Mouse (Mus musculus) neutrophil, adult 5-6 weeks (primary cell): Measurements from ENCODE around the gene Scrn3. TPM values are rescaled to one million over a fixed set of nuclear protein-coding genes. Genes with fewer than 3 reads are reported as not detected.

Source experiments
- ATAC-seq: fragments of 151-379, 151-347 bp; 2 replicates; pipeline ENCODE4 v1.8.0; 2017; ENCODE audit warnings: mild to moderate bottlenecking, moderate TSS enrichment; ENCODE audit not compliant: insufficient number of reproducible peaks, poor library complexity, low FRiP score, severe bottlenecking; ENCODE audit errors: extremely low read depth
- total RNA-seq: library from RNA; stranded (forward); fragments of 200-1000 nt; gene quantifications from 2 replicates; pipeline ENCODE4 v1.2.3, GENCODE M21; 2017

The Scrn3 gene
- total RNA-seq, 1 experiment from 2014 or later: 19.9 TPM

- no peak for ATAC-seq
These were observed 47.5 kb downstream of the Scrn3 start for GRCm38 (mm10) chr2:73359941-73360340.

- ATAC-seq: no peak
These were observed 48.1 kb downstream of the Scrn3 start for GRCm38 (mm10) chr2:73360536-73360935.

GRCm38 (mm10) chr2:73363448-73363847 lies 51.0 kb downstream of the Scrn3 start:
- no peak for ATAC-seq

- ATAC-seq: peak; percentile 60; the same call in 1 of the 2 replicates
These were observed 59.3 kb downstream of the Scrn3 start for GRCm38 (mm10) chr2:73371530-73372335.

GRCm38 (mm10) chr2:73378326-73378725 lies 65.9 kb downstream of the Scrn3 start:
- ATAC-seq: no peak

GRCm38 (mm10) chr2:73379656-73380055 lies 67.3 kb downstream of the Scrn3 start:
- no peak for ATAC-seq

GRCm38 (mm10) chr2:73380298-73380975 lies 68.0 kb downstream of the Scrn3 start:
- no peak for ATAC-seq

- ATAC-seq: no peak
These were observed 72.8 kb downstream of the Scrn3 start for GRCm38 (mm10) chr2:73385172-73385571.

GRCm38 (mm10) chr2:73385641-73386355 lies 73.4 kb downstream of the Scrn3 start:
- no peak for ATAC-seq

- ATAC-seq: peak; percentile 88
These were observed 74.1 kb downstream of the Scrn3 start, which contains the start of gene Gpr155 for GRCm38 (mm10) chr2:73386356-73387046. Gpr155 (minus strand) TSS chr2:73386572.

Other genes with a start within 250 kb of the Scrn3 start
- 25.4 and 29.8 TPM in 2 replicates for gene Ola1, start 93.7 kb upstream of the Scrn3 start, total RNA-seq
- not detected in 2 replicates for gene Sp9, start 40.7 kb upstream of the Scrn3 start, total RNA-seq
- 41.3 and 42.6 TPM in 2 replicates for gene Cir1, start 100 bp downstream of the Scrn3 start, total RNA-seq
- gene Gpr155, start 74.0 kb downstream of the Scrn3 start, total RNA-seq: 20.1 and 24.3 TPM in 2 replicates
- 104 and 109 TPM in 2 replicates for gene Wipf1, start 217.1 kb downstream of the Scrn3 start, total RNA-seq